Mouse (Mus musculus) lung, postnatal 0 days (tissue): ENCODE results near the gene Cald1.

Experiments used
- CTCF ChIP-seq: IDR thresholded peaks from 2 replicates; pipeline ENCODE4 v1.5.1; 2016; ENCODE audit warnings: antibody characterized with exemption, mild to moderate bottlenecking
- EP300 ChIP-seq: IDR thresholded peaks from 2 replicates; pipeline ENCODE4 v1.6.1; 2016; ENCODE audit warnings: antibody characterized with exemption, mild to moderate bottlenecking, control low read depth

DNA sequence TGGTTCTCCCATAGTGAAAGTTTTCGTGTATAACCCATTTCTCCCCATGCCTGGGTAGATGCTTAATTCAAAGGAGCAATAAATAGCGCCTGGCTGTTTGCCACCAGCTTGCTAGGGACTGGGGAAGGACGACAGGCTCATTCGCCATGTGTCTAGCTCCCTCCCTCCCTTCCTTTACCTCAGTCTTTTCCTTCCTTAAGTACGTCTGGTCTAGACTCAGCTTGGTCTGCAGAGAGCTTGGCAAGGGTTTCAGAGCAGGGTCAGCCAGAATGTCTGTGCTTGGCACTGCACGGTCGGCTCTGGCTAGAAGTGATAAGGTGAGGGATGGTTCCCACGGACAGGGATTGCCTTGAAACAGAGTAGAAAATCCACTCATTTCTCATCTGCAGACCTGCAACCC lies 62.4 kb downstream of the Cald1 start:
- no peak for TF ChIP-seq CTCF
- no peak for TF ChIP-seq EP300
